Mouse (Mus musculus): ENCODE results near the gene Rrp1b. TPM values are rescaled to one million over a fixed set of nuclear protein-coding genes. Genes with fewer than 3 reads are reported as not detected.
"Not testable (repeated sequence)": the region's sequence is repeated elsewhere in the genome, so short reads cannot be mapped to it uniquely, and the experiment has no call there.

Rrp1b gene
- polyA plus RNA-seq, 1 experiment from 2014 or later = 27.7 TPM

GRCm38 (mm10) chr17:32107877-32108276 is 72.0 kb downstream of the Rrp1b start:
- no peak for DNase-seq (ENCODE audit: low spot score)
- Histone ChIP-seq H3K9ac (no peak overlapping the region), H3K4me2 (replicated peaks) (no peak overlapping the region), H3K27me3 (ENCODE audit: control insufficient read depth, insufficient read depth, low read length) (0 out of 2 replicates have a peak, but pooled peaks cover 7% of the 10 kb centered on the region), H3K4me3 (replicated peaks; ENCODE audit: low read length) (no peak overlapping the region), H3K27ac (no peak overlapping the region), H3K9me3 (ENCODE audit: control insufficient read depth, low read length) (no peaks in the 10 kb centered on the region), H3K4me1 (replicated peaks; ENCODE audit: control insufficient read depth, insufficient read depth, low read length) (no peaks in the 10 kb centered on the region), H3K36me3 (replicated peaks; ENCODE audit: control insufficient read depth, insufficient read depth) (no peaks in the 10 kb centered on the region)
- no peak for ATAC-seq (ENCODE audit: low FRiP score)
- 70% methylated on average over 5 of the region's 5 CpGs for WGBS

- not testable (repeated sequence) for H3K4me3 ChIP-seq (replicated peaks; ENCODE audit: low read length); H3K27ac ChIP-seq; H3K36me3 ChIP-seq (replicated peaks; ENCODE audit: control insufficient read depth, insufficient read depth); H3K4me1 ChIP-seq (replicated peaks; ENCODE audit: control insufficient read depth, insufficient read depth, low read length); ATAC-seq (ENCODE audit: low FRiP score); H3K4me2 ChIP-seq (replicated peaks); DNase-seq (ENCODE audit: low spot score); H3K9ac ChIP-seq; H3K9me3 ChIP-seq (ENCODE audit: control insufficient read depth, low read length)
- 0 out of 2 replicates have a peak, but pooled peaks cover 13% of the 10 kb centered on the region for H3K27me3 ChIP-seq (ENCODE audit: control insufficient read depth, insufficient read depth, low read length)
- WGBS = 86% methylated on average over 5 of the region's 5 CpGs
Observed at GRCm38 (mm10) chr17:32108320-32109011, 72.6 kb downstream of the Rrp1b start.

GRCm38 (mm10) chr17:32109201-32109940 is 73.5 kb downstream of the Rrp1b start:
- Histone ChIP-seq H3K27me3 (ENCODE audit: control insufficient read depth, insufficient read depth, low read length) (0 out of 2 replicates have a peak, but pooled peaks cover 13% of the 10 kb centered on the region), H3K27ac (no peak overlapping the region), H3K4me2 (replicated peaks) (no peak overlapping the region), H3K4me3 (replicated peaks; ENCODE audit: low read length) (no peak overlapping the region), H3K4me1 (replicated peaks; ENCODE audit: control insufficient read depth, insufficient read depth, low read length) (peaks cover 10% of the 10 kb centered on the region), H3K36me3 (replicated peaks; ENCODE audit: control insufficient read depth, insufficient read depth) (no peaks in the 10 kb centered on the region), H3K9ac (no peak overlapping the region), H3K9me3 (ENCODE audit: control insufficient read depth, low read length) (no peaks in the 10 kb centered on the region)
- DNase-seq (ENCODE audit: low spot score) = no peak
- no peak for ATAC-seq (ENCODE audit: low FRiP score)
- 72% methylated on average over 6 of the region's 6 CpGs for WGBS

GRCm38 (mm10) chr17:32110424-32110823 is 74.5 kb downstream of the Rrp1b start:
- Histone ChIP-seq H3K36me3 (replicated peaks; ENCODE audit: control insufficient read depth, insufficient read depth) (no peaks in the 10 kb centered on the region), H3K27me3 (ENCODE audit: control insufficient read depth, insufficient read depth, low read length) (0 out of 2 replicates have a peak, but pooled peaks cover 7% of the 10 kb centered on the region), H3K27ac (no peak overlapping the region), H3K4me1 (replicated peaks; ENCODE audit: control insufficient read depth, insufficient read depth, low read length) (peaks cover 11% of the 10 kb centered on the region), H3K4me2 (replicated peaks) (no peak overlapping the region), H3K4me3 (replicated peaks; ENCODE audit: low read length) (no peak overlapping the region), H3K9ac (no peak overlapping the region), H3K9me3 (ENCODE audit: control insufficient read depth, low read length) (no peaks in the 10 kb centered on the region)
- ATAC-seq (ENCODE audit: low FRiP score) = no peak
- 71% methylated on average over 2 of the region's 2 CpGs for WGBS
- no peak for DNase-seq (ENCODE audit: low spot score)

- no peak for ATAC-seq (ENCODE audit: low FRiP score)
- H3K9me3 ChIP-seq (ENCODE audit: control insufficient read depth, low read length) = no peaks in the 10 kb centered on the region
- peaks cover 11% of the 10 kb centered on the region for H3K4me1 ChIP-seq (replicated peaks; ENCODE audit: control insufficient read depth, insufficient read depth, low read length)
- H3K4me3 ChIP-seq (replicated peaks; ENCODE audit: low read length) = no peak overlapping the region
- WGBS = 81% methylated on average over 10 of the region's 10 CpGs
- H3K9ac ChIP-seq = no peak overlapping the region
- 0 out of 2 replicates have a peak, but pooled peaks cover 7% of the 10 kb centered on the region for H3K27me3 ChIP-seq (ENCODE audit: control insufficient read depth, insufficient read depth, low read length)
- no peak overlapping the region for H3K4me2 ChIP-seq (replicated peaks)
- H3K27ac ChIP-seq = no peak overlapping the region
- H3K36me3 ChIP-seq (replicated peaks; ENCODE audit: control insufficient read depth, insufficient read depth) = no peaks in the 10 kb centered on the region
- DNase-seq (ENCODE audit: low spot score) = no peak
Observed at GRCm38 (mm10) chr17:32110980-32111780, 75.3 kb downstream of the Rrp1b start.

Other genes with a start within 250 kb of the Rrp1b start
- 17.0 and 20.5 TPM in 2 replicates for gene Sik1, start 180.3 kb upstream of the Rrp1b start, polyA plus RNA-seq (2014; fragmentation: Nextera tagmentation; extraction: Ambion mirVana)
- 0.59 and 0.82 TPM in 2 replicates for gene Hsf2bp, start 249 bp downstream of the Rrp1b start, polyA plus RNA-seq (2014; fragmentation: Nextera tagmentation; extraction: Ambion mirVana)
- 8.1 and 9.8 TPM in 2 replicates for gene Notch3, start 130.8 kb downstream of the Rrp1b start, polyA plus RNA-seq (2014; fragmentation: Nextera tagmentation; extraction: Ambion mirVana)
- 0.23 TPM in 1 of 2 replicates, not detected in the other for gene Ephx3, start 153.4 kb downstream of the Rrp1b start, polyA plus RNA-seq (2014; fragmentation: Nextera tagmentation; extraction: Ambion mirVana)
- gene Brd4, start 248.6 kb downstream of the Rrp1b start, polyA plus RNA-seq (2014; fragmentation: Nextera tagmentation; extraction: Ambion mirVana) = 87.9 and 89.3 TPM in 2 replicates